8 mouse cellular contexts compared by ENCODE assay signal in the genomic region with DNA sequence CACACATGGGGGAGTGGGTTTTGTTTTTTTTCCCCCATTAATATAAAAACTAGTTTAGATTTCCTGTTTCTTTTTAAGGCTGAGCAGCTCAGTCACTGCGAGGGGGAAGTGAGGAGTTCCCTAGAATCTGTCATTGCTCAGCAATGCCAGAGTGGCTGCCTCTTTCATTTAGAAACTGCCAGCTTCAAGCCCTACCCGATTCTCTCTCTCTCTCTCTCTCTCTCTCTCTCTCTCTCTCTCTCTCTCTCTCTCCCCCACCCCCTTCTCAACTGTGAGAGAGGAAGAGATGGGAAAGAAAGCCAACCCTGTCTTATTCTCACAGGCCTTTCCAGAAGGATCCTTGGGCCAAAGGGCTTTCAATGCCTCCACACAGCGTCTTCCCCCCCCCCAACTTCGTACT. TPM values are rescaled to one million over a fixed set of nuclear protein-coding genes. Genes with fewer than 3 reads are reported as not detected.
DNase-seq lines count a peak whose midpoint lies in the region; TF ChIP-seq lines count a peak whose summit lies in the region.

No protein-coding gene starts in this region.

- no peak for TF ChIP-seq POLR2A in kidney, adult 2 months (IDR thresholded peaks at IDR 0.05; ENCODE audit: low read depth, low read length)

- peaks cover 6% of the 10 kb centered on the region; the same call in 1 of the 2 replicates for H3K4me1 ChIP-seq in kidney, adult 2 months (ENCODE audit: control insufficient read depth, insufficient read depth, low read length)
- H3K4me1 ChIP-seq in hindbrain, embryonic 10.5 days (replicated peaks): peaks cover 97% of the 10 kb centered on the region
- H3K4me1 ChIP-seq in midbrain, embryonic 10.5 days: peaks cover 92% of the 10 kb centered on the region

- no peak overlapping the region for H3K27ac ChIP-seq in kidney, adult 2 months (ENCODE audit: insufficient read depth, low read depth, low read length)
- H3K27ac ChIP-seq in hindbrain, embryonic 10.5 days: peak overlapping the region; percentile 95
- peak overlapping the region; percentile 90 for H3K27ac ChIP-seq in midbrain, embryonic 10.5 days (replicated peaks)

- H3K36me3 ChIP-seq in kidney, adult 2 months (ENCODE audit: control insufficient read depth, insufficient read depth, low read length): no peaks in the 10 kb centered on the region
- peaks cover 17% of the 10 kb centered on the region; the same call in 1 of the 2 replicates for H3K36me3 ChIP-seq in hindbrain, embryonic 10.5 days
- peaks cover 18% of the 10 kb centered on the region for H3K36me3 ChIP-seq in midbrain, embryonic 10.5 days

- no peaks in the 10 kb centered on the region for H3K27me3 ChIP-seq in kidney, adult 2 months (replicated peaks; ENCODE audit: control insufficient read depth, insufficient read depth, low read length)
- H3K27me3 ChIP-seq in hindbrain, embryonic 10.5 days (ENCODE audit: insufficient read depth, poor library complexity, severe bottlenecking): peaks cover 5% of the 10 kb centered on the region; the same call in 1 of the 2 replicates
- H3K27me3 ChIP-seq in midbrain, embryonic 10.5 days (ENCODE audit: low read depth, poor library complexity, severe bottlenecking): peaks cover 20% of the 10 kb centered on the region

- no peak for TF ChIP-seq CTCF in kidney, adult 2 months (conservative IDR thresholded peaks at IDR 0.05; ENCODE audit: insufficient read depth, insufficient read length, low read depth, low read length)

- DNase-seq in kidney, adult 2 months: no peak
- DNase-seq in kidney, postnatal 25 days: no peak
- DNase-seq in Muller cell, postnatal 12 days (ENCODE audit: inconsistent ontology term): peak; percentile 69
- DNase-seq in hindbrain, embryonic 10.5 days (ENCODE audit: low spot score): no peak
- no peak for DNase-seq in midbrain, embryonic 10.5 days (ENCODE audit: low spot score)
- DNase-seq in gastrocnemius, postnatal 25 days: no peak
- no peak for DNase-seq in spleen, postnatal 10 days (ENCODE audit: low spot score in 2 of 2)
- no peak for DNase-seq in adrenal gland, postnatal 36 days

- peak overlapping the region; percentile 71 for H3K4me3 ChIP-seq in kidney, adult 2 months (ENCODE audit: insufficient read depth, low read depth, low read length)
- H3K4me3 ChIP-seq in hindbrain, embryonic 10.5 days: peak overlapping the region; percentile 91
- peak overlapping the region; percentile 89 for H3K4me3 ChIP-seq in midbrain, embryonic 10.5 days

- H3K9me3 ChIP-seq in hindbrain, embryonic 10.5 days: no peaks in the 10 kb centered on the region
- H3K9me3 ChIP-seq in midbrain, embryonic 10.5 days (replicated peaks): no peaks in the 10 kb centered on the region

- WGBS in kidney, adult 2 months: 16% methylated on average over 4 of the region's 4 CpGs
- 1% methylated on average over 4 of the region's 4 CpGs for WGBS in hindbrain, embryonic 10.5 days
- WGBS in midbrain, embryonic 10.5 days: 5% methylated on average over 4 of the region's 4 CpGs

RNA-seq across cellular contexts. Expression of gene Prex1, which starts 1.3 kb away (rescaled TPM):
- polyA plus RNA-seq in kidney, adult 2 months (2012; rRNA removed): 12.2 and 14.5 TPM in 2 replicates
- 36.8 and 44.1 TPM in 2 replicates for polyA plus RNA-seq in hindbrain, embryonic 10.5 days (2016; fragmentation: Nextera tagmentation; extraction: Ambion mirVana)
- 32.3 and 33.7 TPM in 2 replicates for polyA plus RNA-seq in midbrain, embryonic 10.5 days (2016; fragmentation: Nextera tagmentation; extraction: Ambion mirVana)
- total RNA-seq in gastrocnemius, postnatal 25 days (2021): 1 to 10 TPM; 5.4 to 7.6 TPM
- 10 to 100 TPM; 13.5 to 18.8 TPM for total RNA-seq in adrenal gland, postnatal 36 days (2021)
